ENCODE assay signal across 8 mouse cellular contexts in genomic region chr17:29045741-29046530, GRCm38 (mm10). TPM values are rescaled to one million over a fixed set of nuclear protein-coding genes. Genes with fewer than 3 reads are reported as not detected.
DNase-seq lines count a peak whose midpoint lies in the region; ATAC-seq and TF ChIP-seq lines count a peak whose summit lies in the region.

No protein-coding gene starts in this region.

- 30% methylated on average over 12 of the region's 12 CpGs for WGBS in liver, adult 2 months
- WGBS in heart, embryonic 14.5 days: 49% methylated on average over 12 of the region's 12 CpGs
- WGBS in limb, embryonic 13.5 days: 69% methylated on average over 12 of the region's 12 CpGs

- no peak overlapping the region for H3K4me3 ChIP-seq in liver, adult 2 months (ENCODE audit: insufficient read depth, low read depth, low read length)
- H3K4me3 ChIP-seq in heart, embryonic 14.5 days (ENCODE audit: control insufficient read depth in 1 of 2, insufficient read depth in 1 of 2, low read depth in 1 of 2, low read length in 2 of 2): no peak overlapping the region
- H3K4me3 ChIP-seq in limb, embryonic 13.5 days: no peak overlapping the region

- H3K4me1 ChIP-seq in liver, adult 2 months (ENCODE audit: control insufficient read depth, insufficient read depth, low read length): peaks cover 32% of the 10 kb centered on the region
- peaks cover 12 to 23% of the 10 kb centered on the region in 2 experiments for H3K4me1 ChIP-seq in heart, embryonic 14.5 days (ENCODE audit: control insufficient read depth in 2 of 2, insufficient read depth in 2 of 2, low read length in 2 of 2)
- peaks cover 13% of the 10 kb centered on the region; the same call in 1 of the 2 replicates for H3K4me1 ChIP-seq in limb, embryonic 13.5 days

- no peaks in the 10 kb centered on the region for H3K27me3 ChIP-seq in liver, adult 2 months (ENCODE audit: control insufficient read depth, insufficient read depth, low read length)
- H3K27me3 ChIP-seq in heart, embryonic 14.5 days (ENCODE audit: control insufficient read depth, insufficient read depth, low read length): no peaks in the 10 kb centered on the region
- H3K27me3 ChIP-seq in limb, embryonic 13.5 days: no peaks in the 10 kb centered on the region

- no peak for TF ChIP-seq POLR2A in liver, adult 2 months (IDR thresholded peaks at IDR 0.05; ENCODE audit: extremely low read depth, insufficient read depth, low read length)

- H3K9ac ChIP-seq in liver, adult 2 months (ENCODE audit: low read depth, low read length): no peak overlapping the region
- no peak overlapping the region for H3K9ac ChIP-seq in heart, embryonic 14.5 days (ENCODE audit: low read length)
- no peak overlapping the region for H3K9ac ChIP-seq in limb, embryonic 13.5 days

- peak; percentile 97 for DNase-seq in liver, adult 2 months (ENCODE audit: extremely low read depth, low read depth, low spot score)
- DNase-seq in liver: no peak
- DNase-seq in cerebellum, adult 11 months: peak; percentile 74
- DNase-seq in naive thymus-derived CD4-positive, alpha-beta T cell, adult 2 months (ENCODE audit: low read depth): peak; percentile 41
- no peak for DNase-seq in Muller cell, postnatal 12 days (ENCODE audit: inconsistent ontology term)

- H3K36me3 ChIP-seq in liver, adult 2 months (ENCODE audit: control insufficient read depth, insufficient read depth, low read length): peaks cover 19% of the 10 kb centered on the region
- peaks cover 68% of the 10 kb centered on the region for H3K36me3 ChIP-seq in heart, embryonic 14.5 days (ENCODE audit: control insufficient read depth, insufficient read depth, low read length)
- H3K36me3 ChIP-seq in limb, embryonic 13.5 days: peaks cover 63% of the 10 kb centered on the region

- H3K79me2 ChIP-seq in liver, adult 2 months (ENCODE audit: control insufficient read depth, insufficient read depth, low read length): no peaks in the 10 kb centered on the region

- H3K27ac ChIP-seq in liver, adult 2 months (replicated peaks; ENCODE audit: insufficient read depth, low read depth, low read length): peak overlapping the region; percentile 50; the same call in 1 of the 2 replicates
- H3K27ac ChIP-seq in heart, embryonic 14.5 days (replicated peaks in 1 of 2; ENCODE audit: control insufficient read depth in 1 of 2, insufficient read depth in 1 of 2, low read depth in 2 of 2, low read length in 2 of 2): peak overlapping the region; percentile 52 to 72
- 0 out of 2 replicates have a peak overlapping the region, but pooled peaks have one; percentile 40 for H3K27ac ChIP-seq in limb, embryonic 13.5 days

- H3K9me3 ChIP-seq in heart, embryonic 14.5 days (ENCODE audit: control insufficient read depth, low read length): no peaks in the 10 kb centered on the region
- H3K9me3 ChIP-seq in limb, embryonic 13.5 days: no peaks in the 10 kb centered on the region

- no peak for TF ChIP-seq CTCF in liver, adult 2 months (IDR thresholded peaks at IDR 0.05; ENCODE audit: low read depth, low read length)

- H3K4me2 ChIP-seq in heart, embryonic 14.5 days (ENCODE audit: low read length): no peak overlapping the region
- H3K4me2 ChIP-seq in limb, embryonic 13.5 days (replicated peaks): no peak overlapping the region

- peak; percentile 16 for ATAC-seq in heart, embryonic 14.5 days (ENCODE audit: insufficient number of reproducible peaks, insufficient read depth, low FRiP score, low read depth)
- no peak for ATAC-seq in limb, embryonic 13.5 days (ENCODE audit: low FRiP score, low read depth)
- no peak for ATAC-seq in inflammation-experienced regulatory T-cells, adult 6 months

RNA-seq across cellular contexts. Expression of gene Srsf3, which starts 13.5 kb away (rescaled TPM):
- total RNA-seq in liver, adult 2 months (2014; rRNA removed): 41.4 and 47.3 TPM in 2 replicates
- polyA plus RNA-seq in liver, adult 2 months (2012; rRNA removed): 26.6 and 40.1 TPM in 2 replicates
- 340 and 357 TPM in 2 replicates for polyA plus RNA-seq in heart, embryonic 14.5 days (2014; fragmentation: Nextera tagmentation; extraction: Ambion mirVana)
- polyA plus RNA-seq in limb, embryonic 13.5 days (2015; fragmentation: Nextera tagmentation; extraction: Ambion mirVana): 694 and 714 TPM in 2 replicates
- polyA plus RNA-seq in inflammation-experienced regulatory T-cells, adult 6 months (2017; shearing (Covaris generic)): 100 to 1,000 TPM; 296 to 519 (median 387) TPM

RNA-seq across cellular contexts. Expression of gene Stk38, which starts 38.1 kb away (rescaled TPM):
- total RNA-seq in liver, adult 2 months (2014; rRNA removed): 45.8 and 52.2 TPM in 2 replicates
- 52.0 and 54.4 TPM in 2 replicates for polyA plus RNA-seq in liver, adult 2 months (2012; rRNA removed)
- polyA plus RNA-seq in heart, embryonic 14.5 days (2014; fragmentation: Nextera tagmentation; extraction: Ambion mirVana): 68.0 and 70.3 TPM in 2 replicates
- polyA plus RNA-seq in limb, embryonic 13.5 days (2015; fragmentation: Nextera tagmentation; extraction: Ambion mirVana): 119 and 120 TPM in 2 replicates
- polyA plus RNA-seq in inflammation-experienced regulatory T-cells, adult 6 months (2017; shearing (Covaris generic)): 100 to 1,000 TPM; 155 to 250 (median 235) TPM

RNA-seq across cellular contexts. Expression of gene Cdkn1a, which starts 44.8 kb away (rescaled TPM):
- total RNA-seq in liver, adult 2 months (2014; rRNA removed): 0.37 and 0.60 TPM in 2 replicates
- polyA plus RNA-seq in liver, adult 2 months (2012; rRNA removed): 6.9 and 9.3 TPM in 2 replicates
- 51.7 and 57.7 TPM in 2 replicates for polyA plus RNA-seq in heart, embryonic 14.5 days (2014; fragmentation: Nextera tagmentation; extraction: Ambion mirVana)
- 91.0 and 92.1 TPM in 2 replicates for polyA plus RNA-seq in limb, embryonic 13.5 days (2015; fragmentation: Nextera tagmentation; extraction: Ambion mirVana)
- polyA plus RNA-seq in inflammation-experienced regulatory T-cells, adult 6 months (2017; shearing (Covaris generic)): 10 to 100 TPM in 1 of 3 experiments, 1 to 10 TPM in 2; 1.7 to 57.4 (median 2.5) TPM

Comparison
In these comparisons a context has a peak if more than half of its experiments do, and no peak if none do; other contexts are left out.
1. DNase-seq: peak in liver, adult 2 months (single experiment), cerebellum, adult 11 months (single experiment) and naive thymus-derived CD4-positive, alpha-beta T cell, adult 2 months (single experiment); none in liver (single experiment) and Muller cell, postnatal 12 days (single experiment).
2. Peak in every context shown above with its lines, with median percentiles within 50 percentile points of each other: H3K27ac ChIP-seq.